Mouse (Mus musculus) embryonic fibroblast, embryonic 13.5 days (primary cell): ENCODE results near the gene Akap11.

ENCODE experiments used
- CTCF ChIP-seq: IDR thresholded peaks from 2 replicates; pipeline ENCODE4 v1.5.1; 2011; ENCODE audit warnings: mild to moderate bottlenecking, control low read depth, low read length, moderate library complexity, borderline replicate concordance; ENCODE audit not compliant: insufficient read depth
- POLR2A ChIP-seq: IDR thresholded peaks from 2 replicates; pipeline ENCODE4 v1.6.1; 2011; ENCODE audit warnings: low read depth, mild to moderate bottlenecking, control low read depth, low read length, moderate library complexity

GRCm38 (mm10) chr14:78470714-78471113 lies 65.9 kb downstream of the Akap11 start:
- TF ChIP-seq CTCF (no peak), POLR2A (no peak)
